Mouse (Mus musculus) brain, embryonic 14.5 days (tissue): ENCODE data around the gene Pim3. TPM values are rescaled to one million over a fixed set of nuclear protein-coding genes. Genes with fewer than 3 reads are reported as not detected.
A peak's percentile ranks its signal among the peaks of the same experiment; 100 is the strongest.

Experiments used
- DNase-seq: peaks from one replicate; pipeline ENCODE4 v3.0.0-alpha.2; 2011; ENCODE audit warnings: low read depth
- CTCF ChIP-seq: fragments of 200-500 bp; IDR thresholded peaks from 2 replicates; pipeline ENCODE4 v1.5.1; 2012; ENCODE audit warnings: inconsistent platforms, mild to moderate bottlenecking, moderate library complexity, borderline replicate concordance; ENCODE audit not compliant: insufficient read depth, insufficient read length; ENCODE audit errors: extremely low read depth
- POLR2A ChIP-seq: fragments of 200-500 bp; IDR thresholded peaks from 2 replicates; pipeline ENCODE4 v1.6.1; 2012; ENCODE audit warnings: mild to moderate bottlenecking, inconsistent platforms, borderline replicate concordance; ENCODE audit not compliant: poor library complexity, insufficient read depth, insufficient read length, severe bottlenecking; ENCODE audit errors: extremely low read depth
- polyA plus RNA-seq: library from polyadenylated mRNA; depleted of rRNA; stranded (reverse); fragments of >200 nt; gene quantifications from 2 replicates; pipeline ENCODE4 v1.2.3, GENCODE M21; 2012

Gene Pim3
- polyA plus RNA-seq, 1 experiment: 18.5 TPM

DNA sequence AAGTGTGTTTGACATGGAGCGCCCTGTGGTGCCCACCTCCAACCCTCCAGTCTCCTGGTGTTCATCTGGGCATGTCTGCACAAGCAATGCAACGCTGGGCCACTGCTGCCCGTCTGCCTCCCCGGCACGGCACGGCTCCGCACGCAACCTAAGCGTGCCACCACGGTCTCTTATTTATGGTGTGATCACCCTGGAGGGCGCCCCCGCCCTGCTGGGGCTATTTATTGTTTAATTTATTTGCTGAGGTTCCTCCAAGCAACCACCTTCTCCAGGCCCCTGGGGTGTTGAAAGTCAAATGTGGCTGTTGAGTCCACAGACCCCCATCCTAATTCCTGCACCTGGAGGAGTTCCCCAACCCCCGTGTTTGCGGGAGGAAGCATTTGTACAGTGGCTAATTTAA lies 3.1 kb downstream of the Pim3 start:
- no peak for DNase-seq
- TF ChIP-seq CTCF (no peak), POLR2A (no peak)

DNA sequence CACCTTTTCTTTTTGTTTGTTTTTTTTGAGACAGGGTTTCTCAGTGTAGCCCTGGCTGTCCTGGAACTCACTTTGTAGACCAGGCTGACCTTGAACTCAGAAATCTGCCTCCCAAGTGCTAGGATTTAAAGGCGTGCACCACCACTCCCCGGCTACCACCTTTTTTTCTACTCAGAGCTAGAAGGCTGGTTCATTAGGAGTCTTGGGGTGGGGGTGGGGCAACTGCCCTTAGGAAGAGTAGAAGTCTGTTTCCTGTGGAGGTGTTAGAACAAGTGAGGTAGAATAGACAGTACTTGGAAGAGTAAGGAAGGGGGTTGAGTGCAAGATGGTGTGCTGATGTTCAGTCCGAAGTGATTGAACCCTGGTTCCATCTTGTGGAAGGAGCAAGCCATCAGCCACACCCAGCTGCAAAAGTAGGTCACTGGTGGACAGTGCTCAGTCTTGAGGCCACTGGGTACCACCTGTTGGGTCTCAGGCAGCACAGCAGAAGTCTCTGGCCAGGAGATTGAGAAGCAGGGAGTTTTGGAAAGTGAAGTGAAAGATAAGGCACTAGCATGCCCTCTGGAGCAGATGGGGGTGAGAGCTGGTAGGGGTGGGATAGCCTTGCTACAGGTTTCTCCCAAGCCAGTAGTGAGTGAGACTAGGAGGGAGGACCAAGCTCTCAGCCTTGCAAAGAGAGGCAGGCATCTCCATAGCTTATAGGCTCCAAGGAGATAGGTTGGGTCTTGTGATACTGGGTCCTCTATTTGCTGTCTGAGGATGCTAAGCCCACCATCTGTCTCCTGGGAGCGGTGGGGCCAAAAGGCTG lies 4.1 kb downstream of the Pim3 start:
- TF ChIP-seq POLR2A: no peak
- TF ChIP-seq CTCF: no peak
- DNase-seq: no peak

DNA sequence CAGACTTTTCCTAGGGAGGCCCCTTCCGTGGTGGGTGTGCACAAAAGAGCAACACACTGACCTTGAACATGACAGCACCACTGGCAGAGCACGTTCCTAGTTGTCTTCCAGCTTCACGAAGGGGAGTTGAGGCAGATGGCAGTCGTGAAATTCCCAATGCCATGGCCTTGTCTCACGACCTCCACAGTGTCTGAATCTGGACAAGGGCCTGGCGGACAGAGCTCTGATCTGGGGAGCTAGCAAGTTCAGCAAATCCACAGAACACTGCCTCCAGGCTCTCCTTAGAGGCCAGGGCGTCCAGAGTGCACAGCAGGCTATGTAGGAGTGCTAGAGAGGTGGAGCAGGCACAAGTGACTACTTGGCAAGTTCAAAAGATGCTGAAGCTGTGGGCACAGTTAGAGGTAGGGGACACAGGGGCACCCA lies 5.0 kb downstream of the Pim3 start:
- no peak for DNase-seq
- no peak for TF ChIP-seq POLR2A
- TF ChIP-seq CTCF: no peak

DNA sequence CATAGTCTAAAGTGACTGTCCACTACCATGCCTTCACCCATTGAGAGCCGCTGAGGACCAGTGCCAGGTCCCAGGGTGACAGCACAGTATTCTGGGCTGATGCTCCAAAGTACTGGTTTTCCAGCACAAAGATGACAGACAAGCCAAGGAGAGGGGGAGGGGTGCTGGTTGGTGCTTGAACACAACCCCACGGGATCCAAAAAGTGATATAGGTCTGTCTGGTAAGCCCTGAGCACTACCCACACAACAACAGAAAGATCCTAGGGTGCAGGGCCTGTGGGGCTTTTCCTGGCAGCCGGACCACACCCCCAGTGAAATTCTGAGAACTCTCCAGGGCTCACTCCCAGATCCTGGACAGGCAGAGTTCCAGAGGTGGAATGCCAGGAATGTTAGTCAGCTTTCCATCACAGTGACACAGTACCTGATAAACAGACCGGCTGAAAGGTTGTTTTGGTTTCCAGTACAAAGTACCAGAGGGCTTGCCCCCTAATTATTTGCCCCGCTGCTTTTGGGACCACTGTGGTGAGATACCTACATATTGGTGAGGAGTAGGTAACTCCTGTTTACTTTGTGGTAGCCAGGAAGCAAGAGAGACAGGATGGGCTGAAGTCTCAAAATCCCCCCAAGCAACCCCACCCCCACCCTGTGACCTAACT lies 5.5 kb downstream of the Pim3 start:
- DNase-seq: no peak
- TF ChIP-seq CTCF: no peak
- no peak for TF ChIP-seq POLR2A

DNA sequence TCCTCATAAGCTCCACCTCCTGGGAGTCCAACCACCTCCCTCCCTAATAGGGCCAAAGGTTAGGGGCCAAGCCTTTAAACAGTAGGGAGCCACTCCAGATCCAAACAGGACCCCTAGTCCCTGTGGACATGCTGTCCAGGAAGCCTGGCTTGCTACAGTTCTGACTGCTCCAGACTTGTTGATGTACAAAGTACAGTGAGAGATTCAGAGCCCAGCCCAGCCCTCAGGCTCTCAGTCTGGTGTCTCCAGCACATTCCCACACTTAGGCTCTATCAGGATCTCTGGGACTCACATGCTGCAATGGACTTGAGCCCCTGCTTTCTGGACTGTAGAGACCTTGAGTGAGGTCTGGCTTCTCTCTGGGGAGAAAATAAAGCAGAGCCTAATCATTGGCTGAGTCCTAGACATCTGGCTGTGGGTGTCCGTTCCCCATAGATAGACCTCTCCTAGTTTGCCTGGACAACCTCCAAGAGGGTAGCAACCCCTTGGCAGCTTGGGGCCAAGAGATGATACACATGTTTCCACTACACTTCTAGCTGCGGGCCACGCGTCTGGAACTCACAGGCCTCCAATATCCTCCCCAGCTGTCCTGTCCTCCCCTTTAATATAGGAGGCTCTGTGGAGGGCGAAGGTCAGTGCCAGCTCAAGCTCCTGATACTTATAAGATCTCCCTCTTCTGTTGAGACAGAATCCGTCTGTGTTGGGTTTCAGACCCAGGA lies 6.2 kb downstream of the Pim3 start:
- DNase-seq: no peak
- TF ChIP-seq CTCF (no peak), POLR2A (no peak)

DNA sequence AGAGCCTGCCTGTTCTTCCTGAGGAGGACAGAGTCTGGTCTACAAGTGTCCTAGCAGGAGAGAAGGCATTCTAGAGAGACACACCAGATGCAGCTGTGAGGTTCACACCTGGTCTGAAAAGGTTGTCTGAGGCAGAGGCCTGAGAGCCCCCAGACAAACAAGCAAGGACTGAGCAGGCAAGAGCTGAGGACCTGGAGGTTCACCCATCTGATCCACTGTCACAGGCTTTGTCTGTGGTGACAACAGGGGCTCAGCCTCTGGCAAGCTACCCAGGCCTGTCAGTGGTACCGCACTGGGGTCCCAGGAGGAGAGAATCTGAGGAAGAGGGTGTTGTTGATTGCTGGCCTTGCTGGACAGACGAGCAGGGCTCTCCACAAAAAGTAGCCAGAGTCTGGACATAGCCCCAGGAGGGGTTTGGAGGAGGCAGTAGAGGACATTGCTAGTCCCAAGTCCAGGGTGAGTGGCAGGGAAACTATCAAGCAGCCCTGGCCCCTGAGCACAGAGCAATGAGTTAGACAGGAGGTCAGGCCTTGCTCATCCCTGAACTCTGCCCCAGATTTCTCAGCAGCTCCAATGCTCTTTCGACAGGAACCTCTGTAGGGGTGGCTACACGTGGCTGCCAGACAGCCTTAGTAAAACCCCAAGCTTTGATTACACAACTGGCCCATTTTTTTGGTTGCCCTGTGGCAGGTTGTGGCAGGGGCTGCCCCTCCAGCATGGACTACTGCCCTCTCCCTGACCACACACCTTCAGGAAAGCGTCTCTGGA lies 8.6 kb downstream of the Pim3 start:
- DNase-seq: no peak
- TF ChIP-seq CTCF (no peak), POLR2A (no peak)

DNA sequence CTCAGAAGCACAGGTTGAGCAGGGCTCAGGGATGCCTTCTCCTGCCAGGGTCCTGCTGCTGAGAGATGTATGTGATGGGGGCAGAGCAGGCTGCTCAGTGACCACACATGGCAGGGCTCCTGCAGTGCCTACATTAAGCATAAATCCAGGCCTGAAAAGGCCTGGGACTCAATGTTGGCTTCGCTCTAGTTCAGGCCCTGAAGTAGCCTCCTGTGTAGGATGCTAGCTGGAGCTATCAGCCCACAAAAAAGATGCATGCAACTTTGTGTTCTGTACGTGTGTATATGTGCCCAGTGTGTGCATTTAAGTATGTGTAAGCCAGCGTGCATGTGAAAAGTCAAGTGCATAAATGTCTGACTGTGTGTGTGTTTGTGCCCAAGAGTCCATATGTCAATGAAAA lies 12.1 kb downstream of the Pim3 start:
- DNase-seq: no peak
- TF ChIP-seq CTCF (no peak), POLR2A (no peak)

DNA sequence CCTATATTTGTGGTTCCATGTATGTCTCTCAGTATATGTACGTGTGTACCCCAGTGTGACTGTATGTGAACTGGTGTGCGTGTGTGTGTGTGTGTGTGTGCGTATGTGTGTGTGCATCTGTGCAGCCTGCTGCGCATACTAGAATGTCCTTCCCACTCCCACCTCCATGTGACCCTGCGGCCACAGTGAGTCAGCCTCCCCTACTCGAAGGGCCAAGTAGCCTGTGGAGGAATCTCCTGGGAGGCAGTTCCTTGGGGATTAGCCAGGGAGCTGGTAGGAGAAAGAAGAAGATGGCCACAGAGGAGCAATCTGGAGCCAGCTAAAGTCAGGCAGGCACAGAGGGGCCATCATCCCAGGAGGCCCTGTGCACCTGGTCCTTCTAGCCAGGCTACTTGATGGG lies 12.5 kb downstream of the Pim3 start:
- TF ChIP-seq CTCF (no peak), POLR2A (no peak)
- DNase-seq: no peak

DNA sequence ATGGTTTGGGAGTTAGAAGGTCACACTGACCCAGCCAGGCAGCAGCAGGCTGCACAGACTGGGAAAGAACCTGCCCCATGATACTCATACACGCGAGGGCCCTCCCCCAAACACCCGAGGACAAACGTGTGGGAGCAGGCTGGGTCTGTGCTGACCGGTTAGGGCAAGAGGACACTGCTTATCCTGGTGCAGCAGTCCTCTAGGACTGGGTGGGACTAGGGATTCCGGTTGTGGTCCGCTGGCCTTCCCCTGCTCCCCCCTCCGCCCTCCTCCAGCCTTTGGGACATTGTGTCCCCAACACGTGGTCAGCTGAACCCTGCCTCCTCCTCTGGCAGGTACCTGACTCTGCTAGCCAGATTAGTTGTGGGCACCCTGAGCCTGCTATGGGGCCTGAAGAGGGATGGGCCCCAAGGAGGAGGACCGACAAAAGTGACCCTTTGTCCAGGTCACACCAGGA lies 13.7 kb downstream of the Pim3 start:
- DNase-seq: no peak

DNA sequence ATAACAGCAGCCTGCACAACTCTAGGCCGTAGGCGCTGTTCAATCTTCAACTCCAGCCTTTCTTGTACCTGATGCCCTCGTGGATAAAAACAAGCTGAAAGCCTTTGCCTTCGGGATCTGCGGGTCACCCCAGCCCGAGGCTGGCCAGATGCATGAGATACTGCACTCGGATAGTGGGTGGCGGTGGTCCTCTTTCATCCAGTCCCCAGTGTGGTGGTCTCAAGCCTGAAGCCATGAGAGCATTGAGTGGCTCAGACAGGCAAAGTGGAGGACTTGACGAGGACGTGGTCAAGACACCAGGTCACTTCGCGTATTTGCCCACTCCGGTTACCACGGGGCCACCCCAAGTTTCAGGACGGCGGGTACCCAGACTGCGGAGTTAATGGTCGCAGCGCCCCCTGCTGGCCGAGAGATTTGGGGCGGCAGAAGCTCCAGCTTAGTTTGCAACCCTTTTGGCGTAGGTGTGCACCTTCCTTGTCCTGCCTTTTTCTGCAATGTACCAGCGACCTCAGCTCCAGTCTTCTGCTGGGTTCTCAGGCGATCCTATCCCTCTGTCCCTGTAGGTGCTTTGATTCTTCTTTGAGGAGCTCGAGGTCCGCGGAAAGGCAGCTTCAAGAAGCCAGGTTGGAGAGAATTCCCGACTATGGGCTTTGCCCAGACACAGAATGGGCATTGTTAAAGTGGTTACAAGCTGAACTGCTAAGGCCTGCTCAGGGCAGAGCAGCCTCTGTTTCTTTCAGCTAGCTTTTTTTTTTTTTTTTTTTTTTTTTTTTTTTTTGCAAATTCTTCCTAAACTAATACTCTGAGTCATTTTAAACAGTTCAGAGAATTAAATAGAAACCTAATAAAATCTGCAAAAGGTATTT lies 14.4 kb downstream of the Pim3 start:
- peak; percentile 78 for DNase-seq
- TF ChIP-seq POLR2A (no peak), CTCF (peak; percentile 92)

More for the DNA sequence above, 13.7 kb downstream of the Pim3 start:
- no peak for TF ChIP-seq CTCF

DNA sequence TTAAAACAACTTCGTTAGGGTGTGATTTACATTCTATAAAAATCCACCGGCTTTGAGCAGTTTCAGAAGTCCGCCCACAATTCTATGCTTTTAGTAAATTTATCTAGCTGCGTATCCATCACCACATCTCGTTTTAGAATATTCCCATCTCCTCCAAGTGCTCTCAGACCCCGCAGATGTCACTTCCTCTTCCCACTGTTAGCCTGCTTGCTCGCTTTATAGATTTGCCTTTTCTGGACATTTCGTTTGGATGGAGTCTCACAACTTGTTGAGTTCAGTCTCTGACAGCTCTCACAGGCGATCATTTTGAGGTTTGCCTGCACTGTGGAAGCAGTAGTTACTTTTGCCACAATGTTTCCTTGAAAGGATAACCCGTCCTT lies 15.0 kb downstream of the Pim3 start:
- no peak for TF ChIP-seq POLR2A
- TF ChIP-seq CTCF: no peak
- DNase-seq: no peak
